Comparison of ENCODE assay signal across 7 mouse cellular contexts in the genomic region with DNA sequence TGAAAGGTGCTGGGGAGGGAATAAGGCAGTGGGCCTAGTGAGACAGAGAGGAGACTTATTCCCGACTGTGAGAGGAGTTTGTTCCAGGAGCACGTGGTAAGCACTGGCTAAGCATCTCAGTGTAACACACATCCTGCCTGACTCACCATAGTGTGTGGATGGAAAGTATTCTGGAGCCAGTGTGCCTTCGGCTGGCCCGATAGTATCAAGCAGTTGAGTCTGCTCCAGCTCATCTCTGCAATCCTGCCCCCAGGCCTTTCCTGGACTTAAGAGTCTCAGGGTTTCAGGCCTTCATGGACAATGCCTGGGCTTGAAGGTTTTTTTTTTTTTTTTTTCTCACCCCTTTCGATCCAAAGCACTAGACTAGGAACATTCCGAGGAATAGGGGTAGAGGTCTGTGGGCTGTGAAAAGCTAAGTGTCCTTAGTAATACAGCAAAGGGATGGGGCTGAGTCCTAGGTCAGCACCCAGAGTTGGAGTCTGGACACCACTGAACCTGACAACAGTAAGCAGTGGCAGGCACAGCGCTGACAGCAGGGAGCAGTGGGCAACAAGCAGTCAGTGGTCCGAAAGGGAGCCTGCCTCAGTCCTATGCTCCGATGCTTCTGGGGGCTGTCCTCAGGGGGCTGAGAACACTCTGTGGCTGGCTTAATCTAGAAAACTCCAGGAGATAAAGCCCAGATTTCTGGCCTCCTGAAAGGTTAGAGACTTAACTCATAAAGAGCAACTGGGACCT. TPM values are rescaled to one million over a fixed set of nuclear protein-coding genes. Genes with fewer than 3 reads are reported as not detected.
DNase-seq lines count a peak whose midpoint lies in the region; ATAC-seq and TF ChIP-seq lines count a peak whose summit lies in the region.

No protein-coding gene starts in this region.

- H3K36me3 ChIP-seq in CH12.LX (replicated peaks in 1 of 2; ENCODE audit: control insufficient read depth in 1 of 2, insufficient read depth in 1 of 2, low read length in 1 of 2): peaks cover 0 to under 1% of the 10 kb centered on the region in 2 experiments
- no peaks in the 10 kb centered on the region for H3K36me3 ChIP-seq in embryonic facial prominence, embryonic 12.5 days
- H3K36me3 ChIP-seq in heart, embryonic 10.5 days: peaks cover 2% of the 10 kb centered on the region
- no peaks in the 10 kb centered on the region for H3K36me3 ChIP-seq in spleen, adult 2 months (ENCODE audit: control insufficient read depth, insufficient read depth, low read length)

- H3K4me1 ChIP-seq in CH12.LX (ENCODE audit: control insufficient read depth in 1 of 2, insufficient read depth in 2 of 2): peaks cover 5 to 31% of the 10 kb centered on the region in 2 experiments
- peaks cover 27% of the 10 kb centered on the region for H3K4me1 ChIP-seq in embryonic facial prominence, embryonic 12.5 days
- peaks cover 32% of the 10 kb centered on the region for H3K4me1 ChIP-seq in heart, embryonic 10.5 days
- H3K4me1 ChIP-seq in spleen, adult 2 months (ENCODE audit: control insufficient read depth, insufficient read depth, insufficient read length): peaks cover 2% of the 10 kb centered on the region

- WGBS in embryonic facial prominence, embryonic 12.5 days: 6% methylated on average over 9 of the region's 9 CpGs
- 18% methylated on average over 9 of the region's 9 CpGs for WGBS in heart, embryonic 10.5 days
- 33% methylated on average over 9 of the region's 9 CpGs for whole genome bisulfite sequencing in spleen, adult 2 months

- DNase-seq in CH12.LX (ENCODE audit: extremely low read depth): no peak
- DNase-seq in MN1 (ENCODE audit: low spot score): peak; percentile 77
- DNase-seq in heart, embryonic 10.5 days (ENCODE audit: low spot score): peak; percentile 79
- DNase-seq in layer of hippocampus, adult 2 months (ENCODE audit: low spot score in 2 of 2): peak; percentile 26 to 29
- peak; percentile 7 for DNase-seq in lung, postnatal 14 days
- peak in 1 of 2 experiments; percentile 3 for DNase-seq in spleen, adult 2 months (ENCODE audit: low read depth in 1 of 2, low spot score in 2 of 2)

- H3K9ac ChIP-seq in CH12.LX (ENCODE audit: insufficient read depth, low read depth): peak overlapping the region; percentile 88
- H3K9ac ChIP-seq in embryonic facial prominence, embryonic 12.5 days: peak overlapping the region; percentile 99

- no peak overlapping the region for H3K27ac ChIP-seq in CH12.LX (ENCODE audit: insufficient read depth, low read depth)
- peak overlapping the region; percentile 98 for H3K27ac ChIP-seq in embryonic facial prominence, embryonic 12.5 days
- H3K27ac ChIP-seq in heart, embryonic 10.5 days: peak overlapping the region; percentile 99
- H3K27ac ChIP-seq in layer of hippocampus, adult 2 months: peak overlapping the region; percentile 97
- H3K27ac ChIP-seq in spleen, adult 2 months (ENCODE audit: insufficient read depth, low read length): peak overlapping the region; percentile 50; the same call in 1 of the 2 replicates

- dilution Hi-C loops in CH12.LX (cut with MboI; ENCODE audit: extremely low pct_ligation_motif_present, extremely low pct_unique_long_range_greater_than_20kb, low sequenced_read_pairs): no loop called here

- no peak for TF ChIP-seq EP300 in CH12.LX (IDR thresholded peaks at IDR 0.05; ENCODE audit: low read length)

- H3K9me3 ChIP-seq in CH12.LX (replicated peaks; ENCODE audit: low read length): no peaks in the 10 kb centered on the region
- no peaks in the 10 kb centered on the region for H3K9me3 ChIP-seq in embryonic facial prominence, embryonic 12.5 days
- no peaks in the 10 kb centered on the region for H3K9me3 ChIP-seq in heart, embryonic 10.5 days

- in situ Hi-C loops in CH12.LX (cut with MboI; ENCODE audit: low pct_ligation_motif_present, low pct_unique_long_range_greater_than_20kb, low sequenced_read_pairs): loop anchor here (5.0 kb wide), 1 partner anchor 37 kb away; the partner anchor contains the start of gene Letm1

- no peak for TF ChIP-seq POLR2A in CH12.LX (IDR thresholded peaks at IDR 0.05; ENCODE audit: low read depth, low read length)
- TF ChIP-seq POLR2A in spleen, adult 2 months (IDR thresholded peaks at IDR 0.05; ENCODE audit: low read depth, low read length): no peak

- no peak for TF ChIP-seq CTCF in CH12.LX (conservative IDR thresholded peaks at IDR 0.05 in 1 of 2, IDR thresholded peaks at IDR 0.05 in 1 of 2; ENCODE audit: low read depth in 2 of 2, low read length in 2 of 2)
- no peak for TF ChIP-seq CTCF in layer of hippocampus, adult 2 months (conservative IDR thresholded peaks at IDR 0.05)
- no peak for TF ChIP-seq CTCF in spleen, adult 2 months (IDR thresholded peaks at IDR 0.05; ENCODE audit: extremely low read depth, insufficient read depth, insufficient read length, insufficient replicate concordance)

- H3K79me2 ChIP-seq in CH12.LX (replicated peaks; ENCODE audit: control insufficient read depth, extremely low read depth, insufficient read depth, poor library complexity, severe bottlenecking): peaks cover 28% of the 10 kb centered on the region

- peak overlapping the region; percentile 59 to 96 (median 67) for H3K4me3 ChIP-seq in CH12.LX (replicated peaks in 1 of 3; ENCODE audit: low read depth in 2 of 3, low read length in 2 of 3, poor library complexity in 1 of 3)
- peak overlapping the region; percentile 99 for H3K4me3 ChIP-seq in embryonic facial prominence, embryonic 12.5 days
- H3K4me3 ChIP-seq in heart, embryonic 10.5 days: peak overlapping the region; percentile 100
- peak overlapping the region; percentile 92 for H3K4me3 ChIP-seq in layer of hippocampus, adult 2 months
- H3K4me3 ChIP-seq in spleen, adult 2 months (ENCODE audit: extremely low read depth, insufficient read depth, insufficient read length): peak overlapping the region; percentile 100

- ATAC-seq in embryonic facial prominence, embryonic 12.5 days (ENCODE audit: insufficient number of reproducible peaks, insufficient read depth, low FRiP score, low TSS enrichment): peak; percentile 25; the same call in 1 of the 2 replicates

- peak overlapping the region; percentile 46 for H3K4me2 ChIP-seq in CH12.LX (ENCODE audit: insufficient read depth, low read depth, poor library complexity, severe bottlenecking)
- peak overlapping the region; percentile 74 for H3K4me2 ChIP-seq in embryonic facial prominence, embryonic 12.5 days (replicated peaks)

- H3K27me3 ChIP-seq in CH12.LX (replicated peaks): no peaks in the 10 kb centered on the region
- H3K27me3 ChIP-seq in embryonic facial prominence, embryonic 12.5 days: no peaks in the 10 kb centered on the region
- no peaks in the 10 kb centered on the region for H3K27me3 ChIP-seq in heart, embryonic 10.5 days (ENCODE audit: insufficient read depth, poor library complexity, severe bottlenecking)
- no peaks in the 10 kb centered on the region for H3K27me3 ChIP-seq in spleen, adult 2 months (ENCODE audit: control insufficient read depth, insufficient read depth, low read length)

- TF ChIP-seq RAD21 in CH12.LX (IDR thresholded peaks at IDR 0.05; ENCODE audit: low read depth, low read length): no peak

TF ChIP-seq in CH12.LX, 34 proteins besides CTCF, POLR2A, EP300 and RAD21:
- TF ChIP-seq ZNF384 (IDR thresholded peaks at IDR 0.05; ENCODE audit: low read depth, low read length) (peak; percentile 25; the same call in 1 of the 2 replicates), MEF2A (IDR thresholded peaks at IDR 0.05; ENCODE audit: borderline replicate concordance, low read depth, low read length) (no peak), MAX (IDR thresholded peaks at IDR 0.05; ENCODE audit: low read length) (no peak)
TF ChIP-seq in CH12.LX: peak in this region for 1.

RNA-seq across cellular contexts. Expression of gene Nsd2, which starts 1.2 kb away (rescaled TPM):
- total RNA-seq in CH12.LX (2012; rRNA removed) (55.0 and 63.3 TPM in 2 replicates), CH12.LX (2014; rRNA removed) (39.8 and 43.7 TPM in 2 replicates)
- polyA plus RNA-seq in CH12.LX (2012; ENCODE audit: insufficient read length, low read depth): 47.2 and 49.9 TPM in 2 replicates
- polyA plus RNA-seq in embryonic facial prominence, embryonic 12.5 days (2016; fragmentation: Nextera tagmentation; extraction: Ambion mirVana): 64.0 and 77.1 TPM in 2 replicates
- polyA plus RNA-seq in heart, embryonic 10.5 days (2016; fragmentation: Nextera tagmentation; extraction: Ambion mirVana): 45.7 and 48.7 TPM in 2 replicates
- 100 to 1,000 TPM; 123 to 133 TPM for total RNA-seq in layer of hippocampus, adult 2 months (2021)
- 7.5 and 7.6 TPM in 2 replicates for polyA plus RNA-seq in spleen, adult 2 months (2012; rRNA removed)

RNA-seq across cellular contexts. Expression of gene Letm1, which starts 36.7 kb away (rescaled TPM):
- total RNA-seq in CH12.LX (2012; rRNA removed) (21.8 and 25.7 TPM in 2 replicates), CH12.LX (2014; rRNA removed) (25.1 and 27.6 TPM in 2 replicates)
- 43.0 and 43.4 TPM in 2 replicates for polyA plus RNA-seq in CH12.LX (2012; ENCODE audit: insufficient read length, low read depth)
- polyA plus RNA-seq in embryonic facial prominence, embryonic 12.5 days (2016; fragmentation: Nextera tagmentation; extraction: Ambion mirVana): 63.8 and 65.3 TPM in 2 replicates
- 53.2 and 56.3 TPM in 2 replicates for polyA plus RNA-seq in heart, embryonic 10.5 days (2016; fragmentation: Nextera tagmentation; extraction: Ambion mirVana)
- 100 to 1,000 TPM in 1 of 2 experiments, 10 to 100 TPM in 1; 99.8 to 108 TPM for total RNA-seq in layer of hippocampus, adult 2 months (2021)
- 33.8 and 39.6 TPM in 2 replicates for polyA plus RNA-seq in spleen, adult 2 months (2012; rRNA removed)
